Mouse (Mus musculus): ENCODE results near the gene Tpcn1. TPM values are rescaled to one million over a fixed set of nuclear protein-coding genes. Genes with fewer than 3 reads are reported as not detected.

Gene Tpcn1
- total RNA-seq, 1 experiment = 14.2 TPM

- TF ChIP-seq ZC3H11A (IDR thresholded peaks at IDR 0.05; ENCODE audit: borderline replicate concordance, low read depth, low read length) = no peak
- TF ChIP-seq HCFC1 (IDR thresholded peaks at IDR 0.05; ENCODE audit: borderline replicate concordance, insufficient read depth, low read length) = no peak
- no peak for TF ChIP-seq ZNF384 (IDR thresholded peaks at IDR 0.05; ENCODE audit: low read depth, low read length)
- no peak for TF ChIP-seq MAFK (IDR thresholded peaks at IDR 0.05; ENCODE audit: insufficient read depth, low read depth, low read length)
- TF ChIP-seq CHD2 (IDR thresholded peaks at IDR 0.05; ENCODE audit: low read depth, low read length) = no peak
- Histone ChIP-seq H3K4me3 (ENCODE audit: insufficient read depth in 1 of 2, low read depth in 1 of 2, low read length in 2 of 2, poor library complexity in 1 of 2, severe bottlenecking in 1 of 2) (no peak overlapping the region), H3K27ac (ENCODE audit: insufficient read depth, low read depth, low read length, poor library complexity, severe bottlenecking) (no peak overlapping the region), H3K4me1 (ENCODE audit: control insufficient read depth in 2 of 2, insufficient read depth in 2 of 2, low read length in 2 of 2, poor library complexity in 1 of 2) (peaks cover 7 to 28% of the 10 kb centered on the region in 2 experiments; a peak in 1 of 4 replicates), H3K9ac (ENCODE audit: insufficient read depth, low read depth, low read length, poor library complexity, severe bottlenecking) (no peak overlapping the region), H3K36me3 (ENCODE audit: control insufficient read depth, insufficient read depth, low read length, poor library complexity, severe bottlenecking) (peaks cover 86% of the 10 kb centered on the region), H3K9me3 (ENCODE audit: control insufficient read depth, insufficient read depth, low read depth, low read length) (no peaks in the 10 kb centered on the region)
- in situ Hi-C loops (cut with MboI; ENCODE audit: low sequenced_read_pairs in 2 of 2, unreplicated experiment in 2 of 2) = loop anchor here in 1 of 2 experiments (10.0 kb wide), 1 partner anchor 114 kb away; no protein-coding TSS in a partner anchor
- DNase-seq (ENCODE audit: low read depth, low spot score) = no peak
Measured at GRCm38 (mm10) chr5:120621078-120621765, 32.7 kb upstream of the Tpcn1 start.

GRCm38 (mm10) chr5:120620375-120621077, 32.1 kb upstream of the Tpcn1 start:
- no peaks in the 10 kb centered on the region for H3K9me3 ChIP-seq (ENCODE audit: control insufficient read depth, insufficient read depth, low read depth, low read length)
- peaks cover 80% of the 10 kb centered on the region for H3K36me3 ChIP-seq (ENCODE audit: control insufficient read depth, insufficient read depth, low read length, poor library complexity, severe bottlenecking)
- in situ Hi-C loops (cut with MboI; ENCODE audit: low sequenced_read_pairs in 2 of 2, unreplicated experiment in 2 of 2) = loop anchor here in 1 of 2 experiments (10.0 kb wide), 1 partner anchor 114 kb away; no protein-coding TSS in a partner anchor
- no peak overlapping the region for H3K27ac ChIP-seq (ENCODE audit: insufficient read depth, low read depth, low read length, poor library complexity, severe bottlenecking)
- no peak overlapping the region for H3K9ac ChIP-seq (ENCODE audit: insufficient read depth, low read depth, low read length, poor library complexity, severe bottlenecking)
- H3K4me3 ChIP-seq (ENCODE audit: insufficient read depth in 1 of 2, low read depth in 1 of 2, low read length in 2 of 2, poor library complexity in 1 of 2, severe bottlenecking in 1 of 2) = no peak overlapping the region
- peak; percentile 88 for DNase-seq (ENCODE audit: low read depth, low spot score)
- peaks cover 7 to 28% of the 10 kb centered on the region in 2 experiments; a peak in 1 of 4 replicates for H3K4me1 ChIP-seq (ENCODE audit: control insufficient read depth in 2 of 2, insufficient read depth in 2 of 2, low read length in 2 of 2, poor library complexity in 1 of 2)
- TF ChIP-seq HCFC1 (IDR thresholded peaks at IDR 0.05; ENCODE audit: borderline replicate concordance, insufficient read depth, low read length) (no peak), MAFK (IDR thresholded peaks at IDR 0.05; ENCODE audit: insufficient read depth, low read depth, low read length) (no peak), ZNF384 (IDR thresholded peaks at IDR 0.05; ENCODE audit: low read depth, low read length) (no peak), ZC3H11A (IDR thresholded peaks at IDR 0.05; ENCODE audit: borderline replicate concordance, low read depth, low read length) (peak; percentile 52; the same call in 1 of the 2 replicates), CHD2 (IDR thresholded peaks at IDR 0.05; ENCODE audit: low read depth, low read length) (no peak)

DNA sequence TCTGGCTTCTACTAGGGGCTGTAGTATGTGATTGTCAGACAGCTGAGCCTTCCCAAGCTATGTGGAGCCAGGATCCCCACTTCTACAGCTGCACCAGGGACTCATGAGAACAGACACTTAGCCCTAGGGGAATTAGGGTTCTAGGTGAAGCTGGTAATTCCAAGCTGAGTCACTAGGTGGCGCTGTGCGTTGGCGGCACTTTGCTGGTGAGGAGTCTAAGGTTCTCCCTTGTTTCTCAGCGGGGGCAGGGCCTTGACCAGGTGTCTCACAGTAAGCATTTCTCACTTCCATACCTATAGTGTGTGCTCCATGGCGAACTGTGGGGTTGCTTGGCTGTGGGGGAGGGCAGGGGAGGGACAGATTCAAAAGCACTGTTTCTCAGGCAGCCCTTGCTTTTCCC, 30.7 kb upstream of the Tpcn1 start:
- peaks cover 7 to 30% of the 10 kb centered on the region in 2 experiments; a peak in 1 of 4 replicates for H3K4me1 ChIP-seq (ENCODE audit: control insufficient read depth in 2 of 2, insufficient read depth in 2 of 2, low read length in 2 of 2, poor library complexity in 1 of 2)
- 0 out of 2 replicates have a peak, but pooled peaks have one; percentile 23 for TF ChIP-seq ZC3H11A (IDR thresholded peaks at IDR 0.05; ENCODE audit: borderline replicate concordance, low read depth, low read length)
- TF ChIP-seq CHD2 (IDR thresholded peaks at IDR 0.05; ENCODE audit: low read depth, low read length) = no peak
- TF ChIP-seq HCFC1 (IDR thresholded peaks at IDR 0.05; ENCODE audit: borderline replicate concordance, insufficient read depth, low read length) = no peak
- TF ChIP-seq MAFK (IDR thresholded peaks at IDR 0.05; ENCODE audit: insufficient read depth, low read depth, low read length) = no peak
- TF ChIP-seq ZNF384 (IDR thresholded peaks at IDR 0.05; ENCODE audit: low read depth, low read length) = no peak
- no peak overlapping the region for H3K4me3 ChIP-seq (ENCODE audit: insufficient read depth in 1 of 2, low read depth in 1 of 2, low read length in 2 of 2, poor library complexity in 1 of 2, severe bottlenecking in 1 of 2)
- H3K27ac ChIP-seq (ENCODE audit: insufficient read depth, low read depth, low read length, poor library complexity, severe bottlenecking) = peak overlapping the region; percentile 45; the same call in 1 of the 2 replicates
- H3K9me3 ChIP-seq (ENCODE audit: control insufficient read depth, insufficient read depth, low read depth, low read length) = no peaks in the 10 kb centered on the region
- H3K9ac ChIP-seq (ENCODE audit: insufficient read depth, low read depth, low read length, poor library complexity, severe bottlenecking) = no peak overlapping the region
- DNase-seq (ENCODE audit: low read depth, low spot score) = peak; percentile 78
- H3K36me3 ChIP-seq (ENCODE audit: control insufficient read depth, insufficient read depth, low read length, poor library complexity, severe bottlenecking) = peaks cover 69% of the 10 kb centered on the region
- in situ Hi-C loops (cut with MboI; ENCODE audit: low sequenced_read_pairs in 2 of 2, unreplicated experiment in 2 of 2) = no loop called here

GRCm38 (mm10) chr5:120618778-120619177, 30.3 kb upstream of the Tpcn1 start:
- Histone ChIP-seq H3K4me3 (ENCODE audit: insufficient read depth in 1 of 2, low read depth in 1 of 2, low read length in 2 of 2, poor library complexity in 1 of 2, severe bottlenecking in 1 of 2) (no peak overlapping the region), H3K36me3 (ENCODE audit: control insufficient read depth, insufficient read depth, low read length, poor library complexity, severe bottlenecking) (peaks cover 65% of the 10 kb centered on the region), H3K9me3 (ENCODE audit: control insufficient read depth, insufficient read depth, low read depth, low read length) (no peaks in the 10 kb centered on the region), H3K27ac (ENCODE audit: insufficient read depth, low read depth, low read length, poor library complexity, severe bottlenecking) (peak overlapping the region; percentile 45), H3K4me1 (ENCODE audit: control insufficient read depth in 2 of 2, insufficient read depth in 2 of 2, low read length in 2 of 2, poor library complexity in 1 of 2) (peaks cover 7 to 30% of the 10 kb centered on the region in 2 experiments; a peak in 1 of 4 replicates), H3K9ac (ENCODE audit: insufficient read depth, low read depth, low read length, poor library complexity, severe bottlenecking) (no peak overlapping the region)
- no peak for DNase-seq (ENCODE audit: low read depth, low spot score)
- in situ Hi-C loops (cut with MboI; ENCODE audit: low sequenced_read_pairs in 2 of 2, unreplicated experiment in 2 of 2) = no loop called here
- no peak for TF ChIP-seq HCFC1 (IDR thresholded peaks at IDR 0.05; ENCODE audit: borderline replicate concordance, insufficient read depth, low read length)
- TF ChIP-seq ZNF384 (IDR thresholded peaks at IDR 0.05; ENCODE audit: low read depth, low read length) = no peak
- no peak for TF ChIP-seq ZC3H11A (IDR thresholded peaks at IDR 0.05; ENCODE audit: borderline replicate concordance, low read depth, low read length)
- no peak for TF ChIP-seq MAFK (IDR thresholded peaks at IDR 0.05; ENCODE audit: insufficient read depth, low read depth, low read length)
